Mouse (Mus musculus) embryonic facial prominence, embryonic 11.5 days (tissue): ENCODE results near the gene Trrap. TPM values are rescaled to one million over a fixed set of nuclear protein-coding genes. Genes with fewer than 3 reads are reported as not detected.

Experiments
- ATAC-seq: fragments of 200-750 bp; cut with Nextera tagmentation; replicated peaks from 2 replicates; pipeline ENCODE4 v1.8.0; 2017; ENCODE audit warnings: low read depth; ENCODE audit not compliant: insufficient number of reproducible peaks, low FRiP score, low TSS enrichment
- DNase-seq: peaks from one replicate; pipeline ENCODE4 v3.0.0-alpha.2; 2015; ENCODE audit warnings: low spot score
- H3K27ac ChIP-seq: fragments of 300-500 bp; sonication (generic); replicated peaks from 2 replicates; pipeline ENCODE4 v1.5.1; 2014; ENCODE audit warnings: mild to moderate bottlenecking, low read depth, low read length, control low read depth
- H3K27me3 ChIP-seq: fragments of 300-500 bp; sonication (generic); 2 replicates; pipeline ENCODE4 v1.6.1; 2014; ENCODE audit warnings: mild to moderate bottlenecking, low read length, moderate library complexity, mixed read lengths; ENCODE audit not compliant: control insufficient read depth, insufficient read depth
- H3K36me3 ChIP-seq: fragments of 300-500 bp; sonication (generic); replicated peaks from 2 replicates; pipeline ENCODE4 v1.6.1; 2014; ENCODE audit warnings: low read depth, mild to moderate bottlenecking, low read length, moderate library complexity, mixed read lengths; ENCODE audit not compliant: control insufficient read depth, insufficient read depth
- H3K4me1 ChIP-seq: fragments of 300-500 bp; sonication (generic); 2 replicates; pipeline ENCODE4 v1.6.1; 2014; ENCODE audit warnings: low read length, mixed read lengths; ENCODE audit not compliant: control insufficient read depth, insufficient read depth
- H3K4me2 ChIP-seq: fragments of 300-500 bp; sonication (generic); 2 replicates; pipeline ENCODE4 v1.6.1; 2014; ENCODE audit warnings: low read depth, mild to moderate bottlenecking, control low read depth, low read length, moderate library complexity
- H3K4me3 ChIP-seq: fragments of 300-500 bp; sonication (generic); 2 replicates; pipeline ENCODE4 v1.5.1; 2014; ENCODE audit warnings: low read depth, low read length, control low read depth
- H3K9ac ChIP-seq: fragments of 300-500 bp; sonication (generic); replicated peaks from 2 replicates; pipeline ENCODE4 v1.6.1; 2014; ENCODE audit warnings: mild to moderate bottlenecking, control low read depth, low read length
- H3K9me3 ChIP-seq: fragments of 300-500 bp; sonication (generic); replicated peaks from 2 replicates; pipeline ENCODE4 v1.6.1; 2016; ENCODE audit warnings: mild to moderate bottlenecking, low read length, inconsistent platforms, mixed read lengths; ENCODE audit not compliant: control insufficient read depth
- whole genome bisulfite sequencing: fragments of 180-500 bp; shearing (Covaris S2); extraction: QIAGEN DNeasy Blood & Tissue Kit; methylation state at CpG from one replicate; pipeline ENCODE4 v1.1.7; 2014; 5-methylcytosine and 5-hydroxymethylcytosine counted together
- polyA plus RNA-seq: library from polyadenylated mRNA; unstranded; fragments of >200 nt; fragmentation: Nextera tagmentation; extraction: Ambion mirVana; gene quantifications from 2 replicates; pipeline ENCODE4 v1.2.1, GENCODE M21; 2014

The Trrap gene
- polyA plus RNA-seq, 1 experiment from 2014 or later = 78.8 TPM

GRCm38 (mm10) chr5:144761161-144761868 is 6.2 kb upstream of the Trrap start, which contains the start of gene Tmem130:
Gene Tmem130, minus strand, starts transcription at chr5:144761818.
- Histone ChIP-seq H3K4me3 (peak within 1 kb of the TSS; percentile 28), H3K36me3 (no peaks in the 10 kb centered on the region), H3K4me2 (peak within 1 kb of the TSS; percentile 51), H3K9me3 (no peaks in the 10 kb centered on the region), H3K27me3 (peaks cover 13% of the 10 kb centered on the region), H3K4me1 (no peaks in the 10 kb centered on the region; the same call in 1 of the 2 replicates), H3K9ac (peak within 1 kb of the TSS; percentile 25; the same call in 1 of the 2 replicates), H3K27ac (no peak within 1 kb of the TSS)
- under 1% methylated on average over 37 of the region's 38 CpGs for WGBS
- ATAC-seq (peak; percentile 45; the same call in 1 of the 2 replicates), DNase-seq (peak; percentile 30)

- 82% methylated on average over 7 of the region's 7 CpGs for WGBS
- H3K4me3 ChIP-seq = no peak overlapping the region
- H3K36me3 ChIP-seq = no peaks in the 10 kb centered on the region
- DNase-seq (no peak), ATAC-seq (no peak)
- peaks cover 10% of the 10 kb centered on the region for H3K27me3 ChIP-seq
- H3K4me1 ChIP-seq = peaks cover 2% of the 10 kb centered on the region; the same call in 1 of the 2 replicates
- no peak overlapping the region for H3K9ac ChIP-seq
- H3K9me3 ChIP-seq = no peaks in the 10 kb centered on the region
- no peak overlapping the region for H3K27ac ChIP-seq
- no peak overlapping the region for H3K4me2 ChIP-seq
These were observed 1.5 kb upstream of the Trrap start for GRCm38 (mm10) chr5:144766026-144766425.

GRCm38 (mm10) chr5:144766646-144767045 is 886 bp upstream of the Trrap start:
- no peak for ATAC-seq
- Histone ChIP-seq H3K9me3 (no peaks in the 10 kb centered on the region), H3K27ac (no peak overlapping the region), H3K4me3 (no peak overlapping the region), H3K27me3 (peaks cover 5% of the 10 kb centered on the region; the same call in 1 of the 2 replicates), H3K9ac (no peak overlapping the region), H3K4me1 (0 out of 2 replicates have a peak, but pooled peaks cover 2% of the 10 kb centered on the region), H3K36me3 (no peaks in the 10 kb centered on the region; the same call in 1 of the 2 replicates), H3K4me2 (no peak overlapping the region)
- no peak for DNase-seq
- 85% methylated on average over 11 of the region's 11 CpGs for WGBS

GRCm38 (mm10) chr5:144767911-144768841 is 644 bp downstream of the Trrap start:
- DNase-seq (peak; percentile 92), ATAC-seq (peak; percentile 91)
- H3K36me3 ChIP-seq = peaks cover 2% of the 10 kb centered on the region; the same call in 1 of the 2 replicates
- peak overlapping the region; percentile 97 for H3K9ac ChIP-seq
- peak overlapping the region; percentile 91 for H3K4me3 ChIP-seq
- peak overlapping the region; percentile 90 for H3K27ac ChIP-seq
- no peaks in the 10 kb centered on the region for H3K9me3 ChIP-seq
- under 1% methylated on average over 90 of the region's 92 CpGs for WGBS
- H3K4me2 ChIP-seq = peak overlapping the region; percentile 69
- no peaks in the 10 kb centered on the region for H3K27me3 ChIP-seq
- H3K4me1 ChIP-seq = 0 out of 2 replicates have a peak, but pooled peaks cover 2% of the 10 kb centered on the region

- Histone ChIP-seq H3K36me3 (peaks cover 2% of the 10 kb centered on the region; the same call in 1 of the 2 replicates), H3K27ac (no peak overlapping the region; the same call in 1 of the 2 replicates), H3K9me3 (no peaks in the 10 kb centered on the region), H3K4me1 (0 out of 2 replicates have a peak, but pooled peaks cover 2% of the 10 kb centered on the region), H3K4me3 (peak overlapping the region; percentile 91), H3K27me3 (no peaks in the 10 kb centered on the region), H3K9ac (peak overlapping the region; percentile 97), H3K4me2 (peak overlapping the region; percentile 69)
- DNase-seq (peak; percentile 6), ATAC-seq (no peak)
- 35% methylated on average over 8 of the region's 8 CpGs for WGBS
These were observed 1.5 kb downstream of the Trrap start for GRCm38 (mm10) chr5:144769067-144769482.

- DNase-seq = no peak
- 94% methylated on average over 6 of the region's 6 CpGs for WGBS
- H3K4me3 ChIP-seq = no peak overlapping the region
- peaks cover 6% of the 10 kb centered on the region; the same call in 1 of the 2 replicates for H3K36me3 ChIP-seq
- H3K9me3 ChIP-seq = no peaks in the 10 kb centered on the region
- H3K9ac ChIP-seq = no peak overlapping the region
- H3K27ac ChIP-seq = no peak overlapping the region
- 0 out of 2 replicates have a peak, but pooled peaks cover 2% of the 10 kb centered on the region for H3K4me1 ChIP-seq
- no peak for ATAC-seq
- no peak overlapping the region for H3K4me2 ChIP-seq
- no peaks in the 10 kb centered on the region for H3K27me3 ChIP-seq
These were observed 5.7 kb downstream of the Trrap start for GRCm38 (mm10) chr5:144773231-144773630.

GRCm38 (mm10) chr5:144780654-144781053 is 13.1 kb downstream of the Trrap start:
- WGBS = 83% methylated on average over 8 of the region's 8 CpGs
- no peaks in the 10 kb centered on the region for H3K9me3 ChIP-seq
- no peak overlapping the region for H3K9ac ChIP-seq
- no peak overlapping the region for H3K4me2 ChIP-seq
- H3K36me3 ChIP-seq = peaks cover 26% of the 10 kb centered on the region
- H3K27me3 ChIP-seq = no peaks in the 10 kb centered on the region
- H3K4me1 ChIP-seq = no peaks in the 10 kb centered on the region
- ATAC-seq = no peak
- DNase-seq = no peak
- no peak overlapping the region for H3K27ac ChIP-seq
- no peak overlapping the region for H3K4me3 ChIP-seq
